Mouse (Mus musculus): ENCODE data around the gene B430306N03Rik. TPM values are rescaled to one million over a fixed set of nuclear protein-coding genes. Genes with fewer than 3 reads are reported as not detected.
"Not testable (repeated sequence)": the region's sequence is repeated elsewhere in the genome, so short reads cannot be mapped to it uniquely, and the experiment has no call there.

B430306N03Rik gene
- total RNA-seq (2014; rRNA removed; ENCODE audit: low replicate concordance) (0.23 and 0.31 TPM in 2 replicates), polyA plus RNA-seq (2015; fragmentation: Nextera tagmentation; extraction: Ambion mirVana) (0.16 and 0.18 TPM in 2 replicates)

DNA sequence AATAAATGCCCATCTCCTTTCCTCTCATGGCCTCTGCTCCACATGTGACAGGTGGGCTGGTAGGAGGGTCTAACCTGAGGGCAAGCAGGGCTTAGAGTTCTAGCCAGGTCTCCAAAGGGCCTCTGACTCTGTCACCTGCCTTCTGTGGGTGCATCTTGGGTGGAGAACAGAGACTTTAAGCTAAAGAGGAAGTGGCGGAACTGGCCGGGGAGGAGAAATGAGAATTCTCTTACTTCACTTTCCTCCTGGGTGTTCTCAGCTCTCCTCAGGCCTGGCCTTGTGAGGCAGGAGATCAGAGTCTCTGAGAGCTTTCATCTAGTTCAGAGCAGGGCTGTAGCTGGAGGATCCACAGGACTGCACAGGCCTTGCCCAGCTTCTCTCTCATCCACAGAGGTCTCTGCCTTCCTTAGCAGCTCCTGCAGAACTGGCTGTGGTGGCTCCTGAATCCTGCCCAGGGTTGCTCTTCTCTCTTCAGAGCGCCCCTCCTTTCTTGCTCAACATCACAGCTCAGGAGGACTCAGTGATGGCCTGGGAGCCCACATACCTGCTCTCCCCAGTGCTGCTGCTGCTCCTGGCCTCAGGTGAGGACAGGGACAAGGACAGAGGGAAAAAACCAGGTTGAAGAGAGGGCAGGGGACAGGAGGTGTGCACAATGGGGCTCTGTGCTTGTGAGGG, at the start of gene B430306N03Rik:
B430306N03Rik (plus strand) TSS at position 237 of the 675 bp plus-strand sequence.
- H3K4me2 ChIP-seq (ENCODE audit: low read depth, low read length); DNase-seq (ENCODE audit: low spot score); ATAC-seq (ENCODE audit: insufficient read depth, low read depth); H3K27ac ChIP-seq (ENCODE audit: low read depth); H3K4me3 ChIP-seq (ENCODE audit: low read depth, low read length); H3K9ac ChIP-seq (replicated peaks; ENCODE audit: low read depth, low read length); H3K9me3 ChIP-seq (replicated peaks; ENCODE audit: control insufficient read depth, low read length); H3K36me3 ChIP-seq (replicated peaks; ENCODE audit: control insufficient read depth, insufficient read depth, low read length); H3K4me1 ChIP-seq (ENCODE audit: control insufficient read depth, insufficient read depth); H3K27me3 ChIP-seq (ENCODE audit: control insufficient read depth, insufficient read depth, low read length): not testable (repeated sequence)
- 72% methylated on average over 3 of the region's 3 CpGs for WGBS

DNA sequence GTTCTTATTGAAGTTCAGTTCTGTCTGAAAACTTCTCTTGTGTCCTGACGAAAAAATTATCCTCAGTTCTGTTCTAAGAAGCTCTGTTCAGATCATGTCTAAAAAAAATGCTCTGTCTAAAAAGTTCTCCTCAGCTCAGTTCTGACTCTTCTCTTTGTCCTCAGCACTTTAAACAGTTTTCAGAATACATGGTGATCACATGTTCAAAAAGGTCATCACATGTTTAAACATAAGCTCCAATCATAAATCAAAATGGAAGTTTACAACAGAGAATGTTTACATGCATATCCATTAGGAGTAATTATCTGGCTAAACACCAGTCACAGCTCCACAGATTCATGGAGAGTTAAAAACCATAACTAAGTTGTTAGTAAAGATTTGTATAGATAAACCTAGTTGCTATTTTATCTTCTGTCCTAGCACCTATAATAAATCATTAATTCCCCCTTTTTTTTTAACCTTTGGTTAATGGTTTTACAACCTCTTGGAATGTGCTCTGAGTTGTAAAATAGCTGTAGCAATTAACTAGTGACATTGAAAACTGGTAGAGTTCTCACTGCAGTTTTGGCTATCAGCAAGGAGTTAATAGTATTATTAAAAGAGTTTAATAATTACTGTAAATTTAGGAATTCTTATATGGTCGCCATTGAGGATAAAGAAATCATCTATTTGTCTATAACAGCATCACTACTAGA, 49.2 kb upstream of the B430306N03Rik start:
- TF ChIP-seq CTCF (IDR thresholded peaks at IDR 0.05; ENCODE audit: low read depth): no peak
- Histone ChIP-seq H3K27ac (ENCODE audit: low read depth) (no peak overlapping the region), H3K4me1 (ENCODE audit: control insufficient read depth, insufficient read depth) (no peaks in the 10 kb centered on the region), H3K4me3 (ENCODE audit: low read depth, low read length) (no peak overlapping the region), H3K36me3 (replicated peaks; ENCODE audit: control insufficient read depth, insufficient read depth, low read length) (no peaks in the 10 kb centered on the region), H3K9me3 (replicated peaks; ENCODE audit: control insufficient read depth, low read length) (no peaks in the 10 kb centered on the region), H3K27me3 (ENCODE audit: control insufficient read depth, insufficient read depth, low read length) (no peaks in the 10 kb centered on the region), H3K9ac (replicated peaks; ENCODE audit: low read depth, low read length) (no peak overlapping the region), H3K4me2 (ENCODE audit: low read depth, low read length) (no peak overlapping the region)
- no peak for DNase-seq (ENCODE audit: low spot score)
- 30% methylated on average over 2 of the region's 2 CpGs for WGBS
- ATAC-seq (ENCODE audit: insufficient read depth, low read depth): no peak

DNA sequence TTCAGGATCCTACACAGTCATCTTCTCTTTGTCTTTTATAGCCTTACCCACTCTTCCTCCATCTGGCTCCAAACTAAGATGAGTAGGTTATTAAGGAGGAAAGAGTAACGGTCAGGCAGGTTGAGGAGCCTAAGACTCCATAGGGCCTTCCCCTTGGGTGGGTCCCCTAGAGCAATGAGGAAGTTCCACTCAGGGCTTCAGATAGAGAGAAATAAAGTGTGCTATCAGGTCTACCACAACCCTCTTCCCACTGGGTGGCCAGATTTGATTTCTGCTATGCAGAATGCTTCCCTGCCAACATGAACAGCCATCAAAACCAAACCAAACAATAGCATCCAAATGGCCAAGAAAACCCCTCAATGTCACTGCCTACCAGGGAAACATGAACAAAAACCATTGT, 48.4 kb upstream of the B430306N03Rik start:
- DNase-seq (ENCODE audit: low spot score): no peak
- 88% methylated on average over 1 of the region's 1 CpGs for WGBS

DNA sequence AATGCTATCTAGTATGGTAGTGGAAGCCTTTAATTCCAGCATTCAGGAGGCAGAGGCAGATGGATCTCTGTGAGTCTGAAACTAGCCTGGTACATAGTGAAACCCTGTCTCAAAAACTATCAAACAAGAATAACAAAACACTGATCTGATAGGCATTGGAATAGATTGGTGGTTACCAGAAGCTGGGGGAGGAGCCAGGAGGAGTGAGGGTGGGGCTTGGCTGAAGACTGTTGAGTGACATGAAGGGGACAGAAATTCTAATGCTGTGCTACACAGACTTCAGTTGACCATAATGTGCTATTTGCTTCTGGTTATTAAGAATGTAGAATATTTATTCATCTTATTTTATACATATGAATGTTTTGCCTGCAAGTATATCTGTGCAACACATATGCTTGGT, 47.7 kb upstream of the B430306N03Rik start:
- Histone ChIP-seq H3K27ac (ENCODE audit: low read depth) (no peak overlapping the region), H3K4me3 (ENCODE audit: low read depth, low read length) (no peak overlapping the region), H3K9ac (replicated peaks; ENCODE audit: low read depth, low read length) (no peak overlapping the region), H3K9me3 (replicated peaks; ENCODE audit: control insufficient read depth, low read length) (no peaks in the 10 kb centered on the region), H3K27me3 (ENCODE audit: control insufficient read depth, insufficient read depth, low read length) (no peaks in the 10 kb centered on the region), H3K4me2 (ENCODE audit: low read depth, low read length) (no peak overlapping the region), H3K4me1 (ENCODE audit: control insufficient read depth, insufficient read depth) (no peaks in the 10 kb centered on the region), H3K36me3 (replicated peaks; ENCODE audit: control insufficient read depth, insufficient read depth, low read length) (no peaks in the 10 kb centered on the region)
- no peak for TF ChIP-seq EP300 (IDR thresholded peaks at IDR 0.05; ENCODE audit: low read depth)
- no peak for TF ChIP-seq CTCF (IDR thresholded peaks at IDR 0.05; ENCODE audit: low read depth)
- DNase-seq (ENCODE audit: low spot score): no peak
- ATAC-seq (ENCODE audit: insufficient read depth, low read depth): no peak

More for the DNA sequence above, 48.4 kb upstream of the B430306N03Rik start:
- TF ChIP-seq CTCF (IDR thresholded peaks at IDR 0.05; ENCODE audit: low read depth) (no peak), EP300 (IDR thresholded peaks at IDR 0.05; ENCODE audit: low read depth) (no peak)
- ATAC-seq (ENCODE audit: insufficient read depth, low read depth): no peak
- Histone ChIP-seq H3K4me3 (ENCODE audit: low read depth, low read length) (no peak overlapping the region), H3K9me3 (replicated peaks; ENCODE audit: control insufficient read depth, low read length) (no peaks in the 10 kb centered on the region), H3K9ac (replicated peaks; ENCODE audit: low read depth, low read length) (no peak overlapping the region), H3K4me2 (ENCODE audit: low read depth, low read length) (no peak overlapping the region), H3K4me1 (ENCODE audit: control insufficient read depth, insufficient read depth) (no peaks in the 10 kb centered on the region), H3K36me3 (replicated peaks; ENCODE audit: control insufficient read depth, insufficient read depth, low read length) (no peaks in the 10 kb centered on the region), H3K27me3 (ENCODE audit: control insufficient read depth, insufficient read depth, low read length) (no peaks in the 10 kb centered on the region), H3K27ac (ENCODE audit: low read depth) (no peak overlapping the region)

DNA sequence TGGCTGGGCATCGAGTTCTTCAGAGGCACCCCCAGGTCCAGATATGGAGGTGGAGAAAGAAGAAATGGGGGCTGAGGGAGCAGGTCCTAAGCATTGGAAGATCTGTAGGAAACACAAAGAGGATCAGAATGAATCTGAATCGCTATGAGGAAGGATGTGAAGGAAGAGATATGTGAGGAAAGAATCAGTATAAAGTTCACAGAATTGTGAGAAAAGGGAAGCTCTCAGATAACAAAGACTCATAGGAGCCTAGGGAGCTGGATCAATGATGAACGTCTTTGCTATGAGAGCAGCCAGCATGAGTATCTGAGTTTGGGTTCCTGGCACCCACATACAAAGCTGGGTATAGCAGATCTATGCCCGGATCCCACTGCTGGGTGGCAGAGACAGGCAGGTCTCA, 46.1 kb upstream of the B430306N03Rik start:
- ATAC-seq (ENCODE audit: insufficient read depth, low read depth) (no peak), DNase-seq (ENCODE audit: low spot score) (no peak)
- no peaks in the 10 kb centered on the region for H3K9me3 ChIP-seq (replicated peaks; ENCODE audit: control insufficient read depth, low read length)
- no peak overlapping the region for H3K4me3 ChIP-seq (ENCODE audit: low read depth, low read length)
- TF ChIP-seq CTCF (IDR thresholded peaks at IDR 0.05; ENCODE audit: low read depth) (no peak), EP300 (IDR thresholded peaks at IDR 0.05; ENCODE audit: low read depth) (no peak)
- H3K4me1 ChIP-seq (ENCODE audit: control insufficient read depth, insufficient read depth): no peaks in the 10 kb centered on the region
- no peaks in the 10 kb centered on the region for H3K27me3 ChIP-seq (ENCODE audit: control insufficient read depth, insufficient read depth, low read length)
- WGBS: 57% methylated on average over 4 of the region's 4 CpGs
- H3K36me3 ChIP-seq (replicated peaks; ENCODE audit: control insufficient read depth, insufficient read depth, low read length): no peaks in the 10 kb centered on the region
- H3K4me2 ChIP-seq (ENCODE audit: low read depth, low read length): no peak overlapping the region
- H3K27ac ChIP-seq (ENCODE audit: low read depth): no peak overlapping the region
- no peak overlapping the region for H3K9ac ChIP-seq (replicated peaks; ENCODE audit: low read depth, low read length)

Data from heart, postnatal 0 days (tissue).